Mouse (Mus musculus) liver, embryonic 13.5 days (tissue): Measurements from ENCODE around the gene Kdelc1. TPM values are rescaled to one million over a fixed set of nuclear protein-coding genes. Genes with fewer than 3 reads are reported as not detected.

Source experiments
- ATAC-seq: fragments of 200-750 bp; cut with Nextera tagmentation; 2 replicates; pipeline ENCODE4 v1.8.0; 2017; ENCODE audit warnings: low read depth, mild to moderate bottlenecking, moderate number of reproducible peaks, moderate library complexity
- DNase-seq: peaks from one replicate; pipeline ENCODE4 v3.0.0; 2022
- H3K27ac ChIP-seq: fragments of 300-500 bp; sonication (generic); 2 replicates; pipeline ENCODE4 v1.5.1; 2015; ENCODE audit warnings: moderate library complexity, mild to moderate bottlenecking, inconsistent platforms
- H3K27me3 ChIP-seq: fragments of 300-500 bp; sonication (generic); 2 replicates; pipeline ENCODE4 v1.6.1; 2015; ENCODE audit warnings: mild to moderate bottlenecking, inconsistent platforms
- H3K36me3 ChIP-seq: fragments of 300-500 bp; sonication (generic); 2 replicates; pipeline ENCODE4 v1.6.1; 2015; ENCODE audit warnings: mild to moderate bottlenecking, inconsistent platforms
- H3K4me1 ChIP-seq: fragments of 300-500 bp; sonication (generic); replicated peaks from 2 replicates; pipeline ENCODE4 v1.6.1; 2015; ENCODE audit warnings: inconsistent platforms
- H3K4me2 ChIP-seq: fragments of 300-500 bp; sonication (generic); 2 replicates; pipeline ENCODE4 v1.6.1; 2015; ENCODE audit warnings: inconsistent platforms, mild to moderate bottlenecking, moderate library complexity
- H3K4me3 ChIP-seq: fragments of 300-500 bp; sonication (generic); replicated peaks from 2 replicates; pipeline ENCODE4 v1.5.1; 2015; ENCODE audit warnings: mild to moderate bottlenecking, inconsistent platforms
- H3K9ac ChIP-seq: fragments of 300-500 bp; sonication (generic); 2 replicates; pipeline ENCODE4 v1.6.1; 2015; ENCODE audit warnings: mild to moderate bottlenecking, inconsistent platforms
- H3K9me3 ChIP-seq: fragments of 300-500 bp; sonication (generic); replicated peaks from 2 replicates; pipeline ENCODE4 v1.6.1; 2016; ENCODE audit warnings: inconsistent platforms
- WGBS: fragments of 180-500 bp; shearing (Covaris S2); methylation state at CpG from one replicate; pipeline ENCODE4 v1.1.7; 2015; ENCODE audit not compliant: insufficient replicate concordance; 5-methylcytosine and 5-hydroxymethylcytosine counted together
- polyA plus RNA-seq: library from polyadenylated mRNA; unstranded; fragments of >200 nt; fragmentation: Nextera tagmentation; extraction: Ambion mirVana; gene quantifications from 2 replicates; pipeline ENCODE4 v1.2.1, GENCODE M21; 2015

The Kdelc1 gene
- polyA plus RNA-seq, 1 experiment from 2014 or later, result 21.6 TPM

DNA sequence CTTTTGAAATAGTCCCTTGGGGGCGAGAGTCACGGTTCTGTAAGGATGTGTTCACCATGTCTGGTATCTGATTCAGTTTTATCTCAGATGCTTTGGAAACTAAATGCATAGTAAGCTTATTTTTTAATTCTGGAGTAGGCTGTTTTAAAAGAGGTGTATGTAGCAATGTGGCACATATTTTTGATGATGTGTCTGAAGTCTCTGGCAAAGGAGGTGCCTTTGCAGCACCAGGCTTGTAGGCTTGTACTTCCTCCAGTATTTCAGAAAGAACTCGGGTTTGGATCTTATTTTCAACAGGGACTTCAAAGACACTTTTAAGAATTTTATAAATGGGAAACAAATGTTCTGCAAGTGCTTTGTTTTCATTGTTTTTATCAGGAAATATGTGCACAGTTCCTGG, 60.8 kb downstream of the Kdelc1 start:
- no peak for ATAC-seq
- DNase-seq, result no peak
- H3K36me3 ChIP-seq, result no peaks in the 10 kb centered on the region
- no peak overlapping the region for H3K27ac ChIP-seq
- 65% methylated on average over 3 of the region's 3 CpGs for WGBS
- no peak overlapping the region for H3K9ac ChIP-seq
- H3K4me2 ChIP-seq, result no peak overlapping the region
- no peaks in the 10 kb centered on the region for H3K9me3 ChIP-seq
- no peaks in the 10 kb centered on the region for H3K27me3 ChIP-seq
- H3K4me3 ChIP-seq, result no peak overlapping the region
- no peaks in the 10 kb centered on the region for H3K4me1 ChIP-seq

Other genes starting within 250 kb of the Kdelc1 start
- 32.9 and 41.2 TPM in 2 replicates for gene Tpp2, start 185.2 kb downstream of the Kdelc1 start, polyA plus RNA-seq
- gene Mettl21c, start 98.8 kb downstream of the Kdelc1 start, polyA plus RNA-seq, result 0.06 and 0.13 TPM in 2 replicates
- 0.13 and 0.20 TPM in 2 replicates for gene Gm8251, start 56.9 kb downstream of the Kdelc1 start, polyA plus RNA-seq
- 80.3 and 89.4 TPM in 2 replicates for gene Tex30, start 16.4 kb downstream of the Kdelc1 start, polyA plus RNA-seq
- 4.4 and 5.6 TPM in 2 replicates for gene Bivm, start 149 bp upstream of the Kdelc1 start, polyA plus RNA-seq
- gene Ercc5, start 28.9 kb upstream of the Kdelc1 start, polyA plus RNA-seq, result 5.9 and 6.9 TPM in 2 replicates
- not detected in 2 replicates for gene Mettl21e, start 100.2 kb upstream of the Kdelc1 start, polyA plus RNA-seq